Mouse (Mus musculus) small intestine, adult 2 months (tissue): ENCODE results near the gene Agrp. TPM values are rescaled to one million over a fixed set of nuclear protein-coding genes. Genes with fewer than 3 reads are reported as not detected.
A peak's percentile ranks its signal among the peaks of the same experiment; 100 is the strongest.

Source experiments
- H3K27ac ChIP-seq: fragments of 200-500 bp; 2 replicates; pipeline ENCODE4 v1.5.1; 2012; ENCODE audit warnings: low read depth, low read length, control low read depth, inconsistent platforms; ENCODE audit not compliant: insufficient read depth
- H3K27me3 ChIP-seq: fragments of 200-500 bp; 2 replicates; pipeline ENCODE4 v1.6.1; 2012; ENCODE audit warnings: mild to moderate bottlenecking, moderate library complexity, low read length, inconsistent platforms; ENCODE audit not compliant: control insufficient read depth, insufficient read depth
- H3K36me3 ChIP-seq: fragments of 200-500 bp; 2 replicates; pipeline ENCODE4 v1.6.1; 2012; ENCODE audit warnings: mild to moderate bottlenecking, low read length, control low read depth, inconsistent platforms; ENCODE audit not compliant: control insufficient read depth, insufficient read depth
- H3K4me1 ChIP-seq: fragments of 200-500 bp; 2 replicates; pipeline ENCODE4 v1.6.1; 2012; ENCODE audit warnings: low read length, inconsistent platforms, mixed read lengths; ENCODE audit not compliant: control insufficient read depth, insufficient read depth, insufficient read length
- H3K4me3 ChIP-seq: fragments of 200-500 bp; 2 replicates; pipeline ENCODE4 v1.5.1; 2012; ENCODE audit warnings: low read depth, mild to moderate bottlenecking, control low read depth, inconsistent platforms, low read length, moderate library complexity
- CTCF ChIP-seq: fragments of 200-500 bp; IDR thresholded peaks from 2 replicates; pipeline ENCODE4 v1.5.1; 2012; ENCODE audit warnings: low read depth, mild to moderate bottlenecking, control low read depth, inconsistent platforms, low read length, moderate library complexity, mixed read lengths; ENCODE audit not compliant: insufficient replicate concordance, insufficient read length; ENCODE audit errors: extremely low read depth
- POLR2A ChIP-seq: fragments of 200-500 bp; IDR thresholded peaks from 2 replicates; pipeline ENCODE4 v1.6.1; 2012; ENCODE audit warnings: low read depth, mild to moderate bottlenecking, control low read depth, inconsistent platforms, low read length, moderate library complexity
- WGBS: fragments of 180-500 bp; shearing (Covaris S2); methylation state at CpG from one replicate; pipeline ENCODE4 v1.1.7; 2018; 5-methylcytosine and 5-hydroxymethylcytosine counted together
- polyA plus RNA-seq: library from polyadenylated mRNA; depleted of rRNA; stranded (reverse); fragments of >200 nt; gene quantifications from 2 replicates; pipeline ENCODE4 v1.2.3, GENCODE M21; 2012

Gene Agrp
- polyA plus RNA-seq, 1 experiment = 0.35 TPM

DNA sequence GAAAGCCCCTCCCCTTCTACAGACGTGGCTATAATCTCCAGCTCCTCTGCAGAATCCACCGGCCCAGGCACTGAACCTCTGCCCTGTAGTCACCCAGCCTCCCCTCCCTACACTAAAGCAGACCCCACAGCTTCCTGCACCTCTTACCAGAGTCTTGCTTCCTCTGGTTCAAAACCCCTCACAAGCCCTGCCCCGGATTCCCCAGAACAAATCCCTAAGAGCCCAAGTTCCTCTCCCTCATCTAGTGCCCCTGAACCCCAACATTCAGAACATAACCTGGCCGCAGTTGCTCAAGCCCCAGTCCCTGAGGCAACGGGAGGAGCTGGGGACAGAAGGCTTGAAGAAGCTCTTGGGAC, 18.9 kb downstream of the Agrp start:
- WGBS = 93% methylated on average over 5 of the region's 5 CpGs
- peaks cover 27% of the 10 kb centered on the region; the same call in 1 of the 2 replicates for H3K36me3 ChIP-seq

DNA sequence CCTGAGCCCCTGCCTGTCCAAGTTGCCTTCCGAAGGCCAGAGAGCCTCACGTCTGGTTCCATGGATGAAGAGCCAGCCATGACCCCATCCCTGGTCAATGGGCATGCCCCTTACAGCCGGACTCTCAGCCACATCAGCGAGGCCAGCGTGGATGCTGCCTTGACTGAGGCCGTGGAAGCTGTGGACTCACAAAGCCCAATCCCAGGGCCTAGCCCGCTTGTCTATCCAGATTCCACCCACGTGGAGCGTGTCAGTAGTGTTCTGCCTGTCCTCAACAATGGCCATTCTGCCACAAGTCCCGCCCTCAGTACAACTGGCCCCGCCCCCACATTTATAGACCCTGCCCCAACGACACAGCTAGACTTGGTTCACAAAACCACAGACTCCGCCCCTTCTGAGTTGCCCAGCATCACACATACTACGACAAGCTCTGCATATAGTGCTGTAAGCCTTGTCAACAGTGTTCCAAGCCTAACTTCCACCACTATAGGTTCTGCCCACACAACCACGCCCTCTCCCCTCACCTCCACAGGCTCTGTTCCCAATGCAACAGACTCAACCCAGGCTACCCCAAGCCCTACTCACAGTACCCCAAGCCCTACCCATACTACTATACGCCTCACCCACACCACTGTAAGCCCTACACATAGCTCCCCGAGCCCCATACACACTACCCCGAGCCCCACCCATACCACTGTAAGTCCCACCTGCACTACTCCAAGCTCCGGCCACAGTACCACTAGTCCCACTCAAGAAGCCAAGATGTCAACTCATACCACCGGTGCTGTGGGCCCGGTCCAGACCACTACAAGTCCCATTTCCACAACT, 19.5 kb downstream of the Agrp start:
- no peak overlapping the region for H3K27ac ChIP-seq
- H3K4me1 ChIP-seq = peaks cover 9% of the 10 kb centered on the region
- WGBS = 87% methylated on average over 21 of the region's 21 CpGs
- H3K4me3 ChIP-seq = no peak overlapping the region
- peaks cover 7% of the 10 kb centered on the region; the same call in 1 of the 2 replicates for H3K27me3 ChIP-seq
- TF ChIP-seq POLR2A = no peak
- TF ChIP-seq CTCF = no peak
- H3K36me3 ChIP-seq = peaks cover 27% of the 10 kb centered on the region; the same call in 1 of the 2 replicates

More for the DNA sequence above, 18.9 kb downstream of the Agrp start:
- Histone ChIP-seq H3K4me1 (peaks cover 12% of the 10 kb centered on the region), H3K27me3 (0 out of 2 replicates have a peak, but pooled peaks cover 7% of the 10 kb centered on the region), H3K27ac (no peak overlapping the region), H3K4me3 (no peak overlapping the region)
- no peak for TF ChIP-seq POLR2A
- TF ChIP-seq CTCF = no peak

DNA sequence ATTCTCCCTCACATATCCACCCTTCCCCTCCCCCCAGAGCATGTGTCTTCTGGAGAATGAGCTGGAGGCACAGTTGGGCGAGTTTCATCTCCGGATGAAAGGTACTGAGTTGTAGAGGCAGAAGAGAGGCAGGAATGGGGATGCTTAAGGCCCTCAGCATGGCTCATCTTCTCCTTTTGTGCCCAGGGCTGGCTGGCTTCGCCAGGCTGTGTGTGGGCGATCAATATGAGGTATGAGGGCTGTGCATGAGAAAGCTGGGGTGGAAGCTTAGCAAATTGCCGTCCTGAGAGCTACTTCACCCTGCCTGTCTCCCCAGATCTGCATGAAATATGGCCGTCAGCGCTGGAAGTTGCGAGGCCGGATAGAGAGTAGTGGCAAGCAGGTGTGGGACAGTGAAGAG, 21.3 kb downstream of the Agrp start:
- TF ChIP-seq CTCF (no peak), POLR2A (no peak)
- peaks cover 5% of the 10 kb centered on the region; the same call in 1 of the 2 replicates for H3K4me1 ChIP-seq
- H3K36me3 ChIP-seq = peaks cover 22% of the 10 kb centered on the region; the same call in 1 of the 2 replicates

DNA sequence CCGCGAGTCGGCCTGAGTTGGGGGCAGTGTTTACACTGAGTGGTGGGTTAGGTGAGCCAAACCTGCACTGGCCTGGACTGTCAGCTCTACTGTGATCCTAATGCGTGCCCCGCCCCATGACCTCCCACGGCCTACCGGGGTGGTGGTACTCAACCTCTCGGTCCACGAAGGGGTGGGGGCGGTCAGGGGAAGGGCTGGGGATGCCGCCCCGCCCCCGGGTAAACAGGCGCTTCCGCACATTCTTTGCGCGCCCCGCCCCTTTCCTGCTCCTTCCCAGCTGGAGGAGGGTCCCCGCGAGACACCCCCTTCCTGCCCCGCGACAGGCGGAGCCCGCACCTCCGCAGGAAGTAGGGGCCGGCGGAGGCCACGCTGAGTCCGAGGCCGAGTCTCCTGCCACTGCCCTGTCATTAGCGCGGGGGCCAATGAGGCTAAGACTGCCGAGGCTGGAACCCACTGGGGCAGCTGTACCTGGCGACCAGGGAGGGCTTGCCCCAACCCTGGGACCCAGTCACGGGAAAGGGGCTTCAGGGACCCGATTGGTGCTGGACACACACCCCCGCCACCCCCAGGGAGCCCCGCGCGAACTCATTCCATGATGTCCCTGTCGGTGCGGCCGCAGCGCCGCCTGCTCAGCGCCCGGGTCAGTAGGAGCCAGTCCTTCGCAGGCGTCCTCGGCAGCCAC, 23.2 kb downstream of the Agrp start:
- Histone ChIP-seq H3K27me3 (peaks cover 7% of the 10 kb centered on the region; the same call in 1 of the 2 replicates), H3K4me1 (peaks cover 5% of the 10 kb centered on the region), H3K4me3 (peak overlapping the region; percentile 67), H3K27ac (no peak overlapping the region), H3K36me3 (peaks cover 16% of the 10 kb centered on the region; the same call in 1 of the 2 replicates)
- 14% methylated on average over 50 of the region's 50 CpGs for WGBS
- TF ChIP-seq POLR2A = no peak
- no peak for TF ChIP-seq CTCF

More for the DNA sequence above, 21.3 kb downstream of the Agrp start:
- peaks cover 7% of the 10 kb centered on the region; the same call in 1 of the 2 replicates for H3K27me3 ChIP-seq
- H3K27ac ChIP-seq = no peak overlapping the region
- WGBS = 95% methylated on average over 9 of the region's 9 CpGs
- H3K4me3 ChIP-seq = no peak overlapping the region

DNA sequence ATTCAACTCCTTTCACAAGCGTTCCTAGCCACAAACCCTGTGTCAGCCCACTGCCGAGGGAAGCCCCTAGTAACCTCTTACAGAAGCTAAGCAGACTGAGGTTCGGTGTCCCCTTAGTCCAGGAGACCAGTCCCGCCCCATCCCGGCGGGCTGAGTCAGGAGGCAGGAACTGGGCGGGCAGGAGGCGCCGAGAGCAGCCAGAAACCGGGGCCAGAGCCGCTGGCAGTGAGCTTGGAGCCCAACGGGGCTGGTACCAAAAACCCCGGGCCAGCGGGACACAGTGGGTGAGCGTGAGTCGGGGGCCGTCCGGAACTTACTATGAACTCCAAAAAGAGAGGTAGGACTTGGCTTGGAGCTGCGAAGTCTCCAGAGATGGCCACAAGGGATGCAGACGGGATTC, 24.2 kb downstream of the Agrp start:
- no peak overlapping the region for H3K27ac ChIP-seq
- H3K4me3 ChIP-seq = peak overlapping the region; percentile 67
- peaks cover 7% of the 10 kb centered on the region; the same call in 1 of the 2 replicates for H3K27me3 ChIP-seq
- peaks cover 14% of the 10 kb centered on the region; the same call in 1 of the 2 replicates for H3K36me3 ChIP-seq
- peaks cover 5% of the 10 kb centered on the region for H3K4me1 ChIP-seq
- no peak for TF ChIP-seq POLR2A
- TF ChIP-seq CTCF = no peak
- WGBS = 15% methylated on average over 20 of the region's 20 CpGs

DNA sequence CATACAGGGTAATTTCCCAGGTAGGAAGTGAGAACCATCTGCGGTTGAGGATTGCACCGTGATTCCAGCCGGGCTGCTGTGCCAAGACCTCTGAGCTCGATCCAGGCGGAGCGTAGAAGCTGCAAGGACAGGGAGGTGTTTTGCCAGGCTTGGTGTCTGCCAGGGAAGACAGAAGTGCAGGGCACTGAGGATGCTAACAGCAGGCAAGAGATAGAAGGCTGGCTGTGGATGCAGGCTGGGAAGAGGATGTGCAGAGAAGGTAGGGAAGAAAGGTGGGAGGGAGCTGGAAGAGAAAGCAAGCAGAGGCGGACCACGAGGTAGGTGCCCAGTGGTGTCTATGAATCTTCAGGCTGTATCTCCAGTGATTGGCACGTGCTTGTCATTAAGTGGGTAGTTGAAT, 25.4 kb downstream of the Agrp start:
- 85% methylated on average over 9 of the region's 9 CpGs for WGBS
- no peak for TF ChIP-seq POLR2A
- TF ChIP-seq CTCF = no peak

DNA sequence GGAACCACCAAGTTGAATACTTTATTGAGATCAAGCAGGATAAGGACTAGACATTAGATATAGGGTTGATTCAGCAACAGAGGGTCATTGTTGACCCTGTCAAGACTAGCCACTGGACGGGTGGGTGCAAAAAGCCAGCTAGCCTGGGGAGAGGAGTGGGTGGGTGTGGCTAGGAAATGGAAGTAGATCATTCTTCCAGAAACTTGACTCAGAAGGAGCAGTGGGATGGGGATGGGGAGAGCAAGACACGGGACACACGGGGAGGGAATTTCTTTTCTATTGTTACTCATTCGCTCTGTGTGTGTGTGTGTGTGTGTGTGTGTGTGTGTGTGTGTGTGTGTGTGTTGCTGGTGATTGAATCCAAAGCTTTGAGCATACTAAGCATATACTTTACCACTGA, 27.4 kb downstream of the Agrp start:
- Histone ChIP-seq H3K4me1 (peaks cover 15% of the 10 kb centered on the region), H3K27ac (no peak overlapping the region), H3K36me3 (no peaks in the 10 kb centered on the region), H3K4me3 (no peak overlapping the region), H3K27me3 (peaks cover 7% of the 10 kb centered on the region; the same call in 1 of the 2 replicates)
- TF ChIP-seq POLR2A (no peak), CTCF (no peak)
- 70% methylated on average over 4 of the region's 4 CpGs for WGBS

More for the DNA sequence above, 25.4 kb downstream of the Agrp start:
- Histone ChIP-seq H3K27ac (no peak overlapping the region), H3K4me1 (peaks cover 10% of the 10 kb centered on the region), H3K4me3 (no peak overlapping the region), H3K36me3 (peaks cover 5% of the 10 kb centered on the region; the same call in 1 of the 2 replicates), H3K27me3 (peaks cover 7% of the 10 kb centered on the region; the same call in 1 of the 2 replicates)
